Mouse (Mus musculus): ENCODE measurements at regions not wholly inside any gene's neighbourhood (a gene's known extent, or its start where the extent isn't known, plus 50 kb on each side); places are given as distances from the start of the nearest gene placed in this dataset.

GRCm38 (mm10) chr1:63365126-63365525 lies 80.6 kb upstream of the Adam23 start:
- no peak for DNase-seq (ENCODE audit: low read depth)

DNA sequence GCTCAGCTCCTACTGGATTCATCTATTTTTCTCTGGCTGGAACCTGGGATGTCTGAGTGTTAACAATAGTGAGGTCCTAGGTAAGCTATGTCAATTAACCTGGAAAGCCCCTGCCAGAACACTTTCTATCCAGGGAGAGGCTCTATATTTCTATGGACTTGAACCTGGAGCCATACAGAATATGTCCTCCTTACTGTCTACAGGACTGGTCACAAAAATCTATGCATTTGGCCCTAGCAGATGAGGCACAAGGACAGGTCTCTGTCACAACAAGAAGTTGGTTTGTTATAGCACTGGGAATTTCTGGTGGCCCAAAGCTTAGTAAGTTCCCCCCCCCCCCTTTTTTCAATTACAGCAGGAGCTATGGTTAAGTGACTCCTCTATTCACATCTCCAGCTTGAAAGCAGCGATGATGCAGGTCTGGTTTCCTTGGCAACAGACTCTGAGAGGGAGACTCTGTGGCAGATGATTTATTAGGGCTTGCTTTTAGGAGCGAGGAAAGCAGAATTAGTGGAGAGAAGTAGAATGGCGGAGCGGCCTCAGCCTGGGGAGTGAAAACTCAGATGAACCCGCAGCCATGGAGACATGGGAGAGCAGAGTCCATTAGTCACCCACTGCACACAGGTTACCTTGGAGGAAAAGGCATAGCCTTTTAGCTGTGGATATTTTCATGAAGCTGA lies 77.9 kb upstream of the Adam23 start:
- no peak for DNase-seq (ENCODE audit: low read depth)

DNA sequence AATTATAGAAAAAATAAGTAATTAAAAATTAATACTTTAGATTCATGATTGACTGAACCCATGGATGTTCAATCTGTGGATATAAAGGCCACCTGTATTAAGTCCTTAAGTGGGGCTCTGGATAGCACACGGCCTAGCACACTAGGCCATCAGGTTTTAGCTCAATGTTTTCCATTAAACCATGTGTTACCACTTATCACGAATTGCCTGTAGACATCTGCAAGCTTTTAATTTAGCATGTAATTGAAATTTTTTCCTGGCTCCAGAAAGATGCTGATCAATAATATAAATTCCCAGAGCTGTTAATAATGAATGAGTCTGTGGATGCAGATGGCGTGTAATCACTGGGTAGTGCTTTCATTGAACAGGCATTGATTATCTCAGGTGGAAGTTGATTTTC lies 76.8 kb upstream of the Adam23 start:
- no peak for DNase-seq (ENCODE audit: low read depth)

- no peak for DNase-seq (ENCODE audit: low read depth)
Measured at GRCm38 (mm10) chr1:63369561-63369960, 76.1 kb upstream of the Adam23 start.

DNA sequence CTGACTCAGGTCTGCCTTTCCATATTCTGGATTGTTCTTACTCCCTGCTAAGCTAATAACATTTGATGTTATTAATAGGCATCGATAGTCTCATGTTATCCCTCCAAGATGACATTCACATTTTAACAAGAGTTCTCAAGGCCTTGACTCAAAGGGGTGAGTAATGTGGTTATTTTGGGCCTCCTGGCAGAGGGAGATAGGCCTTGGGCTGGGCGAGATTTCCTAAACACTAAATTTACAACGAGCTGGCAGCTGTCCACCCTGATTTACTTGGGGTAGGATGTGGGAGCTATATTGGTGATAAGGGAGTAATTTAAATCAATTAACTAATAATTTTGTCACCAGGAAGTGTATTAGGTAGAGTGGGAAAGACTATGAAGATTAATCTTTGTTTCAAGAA lies 62.6 kb upstream of the Adam23 start:
- peak; percentile 57 for DNase-seq (ENCODE audit: low read depth)

- no peak for DNase-seq (ENCODE audit: low read depth)
Measured at GRCm38 (mm10) chr1:63385116-63385515, 60.6 kb upstream of the Adam23 start.

DNA sequence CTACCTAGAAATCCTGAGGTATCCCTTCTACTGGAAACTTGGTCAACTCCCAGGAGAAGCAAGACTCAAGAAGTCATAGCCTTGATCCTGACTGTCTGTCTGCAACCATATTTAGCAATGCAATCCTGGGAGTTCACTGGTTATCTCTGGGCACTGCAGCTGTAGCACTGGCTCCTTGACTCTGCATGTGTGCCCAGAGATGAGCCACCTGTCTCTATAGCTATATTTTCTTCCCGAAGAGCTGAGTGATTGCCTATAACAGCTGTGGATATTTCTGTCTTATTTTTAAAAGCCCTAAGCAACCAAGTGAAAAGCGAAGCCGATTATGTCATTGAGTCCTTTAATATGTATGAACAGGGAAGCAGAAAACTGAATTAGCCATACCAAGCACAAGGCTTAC lies 50.3 kb upstream of the Adam23 start:
- DNase-seq (ENCODE audit: low read depth), result no peak
